Mouse (Mus musculus): ENCODE data around the gene Pick1.

The Pick1 gene

GRCm38 (mm10) chr15:79229058-79229821 is at the start of gene Pick1, which contains the start of gene Gm49486:
Gene Pick1, plus strand, starts transcription at chr15:79229173.
Gene Gm49486, plus strand, starts transcription at chr15:79229391.
- peak; percentile 75 for DNase-seq (ENCODE audit: low spot score)

GRCm38 (mm10) chr15:79185213-79185612 is 43.8 kb upstream of the Pick1 start:
- no peak for DNase-seq (ENCODE audit: low spot score)

- DNase-seq (ENCODE audit: low spot score) = no peak
These were observed 41.2 kb upstream of the Pick1 start for GRCm38 (mm10) chr15:79187819-79188218.

GRCm38 (mm10) chr15:79191426-79191825 is 37.5 kb upstream of the Pick1 start:
- DNase-seq (ENCODE audit: low spot score) = no peak

- no peak for DNase-seq (ENCODE audit: low spot score)
These were observed 36.5 kb upstream of the Pick1 start for GRCm38 (mm10) chr15:79192450-79192849.

- no peak for DNase-seq (ENCODE audit: low spot score)
These were observed 35.8 kb upstream of the Pick1 start for GRCm38 (mm10) chr15:79192885-79193845.

- no peak for DNase-seq (ENCODE audit: low spot score)
These were observed 34.9 kb upstream of the Pick1 start for GRCm38 (mm10) chr15:79194048-79194447.

- DNase-seq (ENCODE audit: low spot score) = no peak
These were observed 34.0 kb upstream of the Pick1 start for GRCm38 (mm10) chr15:79194946-79195345.

GRCm38 (mm10) chr15:79195492-79195891 is 33.5 kb upstream of the Pick1 start:
- no peak for DNase-seq (ENCODE audit: low spot score)

GRCm38 (mm10) chr15:79199390-79199976 is 29.5 kb upstream of the Pick1 start:
- no peak for DNase-seq (ENCODE audit: low spot score)

- no peak for DNase-seq (ENCODE audit: low spot score)
These were observed 27.4 kb upstream of the Pick1 start for GRCm38 (mm10) chr15:79201491-79202150.

GRCm38 (mm10) chr15:79202575-79202974 is 26.4 kb upstream of the Pick1 start:
- no peak for DNase-seq (ENCODE audit: low spot score)

- DNase-seq (ENCODE audit: low spot score) = no peak
These were observed 20.8 kb upstream of the Pick1 start for GRCm38 (mm10) chr15:79208211-79208610.

- peak; percentile 55 for DNase-seq (ENCODE audit: low spot score)
These were observed 20.1 kb upstream of the Pick1 start for GRCm38 (mm10) chr15:79208758-79209439.

GRCm38 (mm10) chr15:79210357-79210756 is 18.6 kb upstream of the Pick1 start:
- no peak for DNase-seq (ENCODE audit: low spot score)

- DNase-seq (ENCODE audit: low spot score) = no peak
These were observed 16.1 kb upstream of the Pick1 start for GRCm38 (mm10) chr15:79212750-79213446.

- no peak for DNase-seq (ENCODE audit: low spot score)
These were observed 15.4 kb upstream of the Pick1 start for GRCm38 (mm10) chr15:79213591-79213990.

- no peak for DNase-seq (ENCODE audit: low spot score)
These were observed 12.8 kb upstream of the Pick1 start for GRCm38 (mm10) chr15:79216191-79216590.

GRCm38 (mm10) chr15:79219572-79219971 is 9.4 kb upstream of the Pick1 start:
- no peak for DNase-seq (ENCODE audit: low spot score)

GRCm38 (mm10) chr15:79223641-79224040 is 5.3 kb upstream of the Pick1 start:
- DNase-seq (ENCODE audit: low spot score) = no peak

- peak; percentile 65 for DNase-seq (ENCODE audit: low spot score)
These were observed 4.3 kb upstream of the Pick1 start for GRCm38 (mm10) chr15:79224685-79225084.
